Mouse (Mus musculus): ENCODE measurements around the gene Pla2g4a.

Gene Pla2g4a

GRCm38 (mm10) chr1:149856720-149857119, 104.4 kb downstream of the Pla2g4a start:
- in situ Hi-C loops (cut with MboI, MseI), result loop anchor here (10.0 kb wide), 1 partner anchor 408 kb away; no protein-coding TSS in a partner anchor

DNA sequence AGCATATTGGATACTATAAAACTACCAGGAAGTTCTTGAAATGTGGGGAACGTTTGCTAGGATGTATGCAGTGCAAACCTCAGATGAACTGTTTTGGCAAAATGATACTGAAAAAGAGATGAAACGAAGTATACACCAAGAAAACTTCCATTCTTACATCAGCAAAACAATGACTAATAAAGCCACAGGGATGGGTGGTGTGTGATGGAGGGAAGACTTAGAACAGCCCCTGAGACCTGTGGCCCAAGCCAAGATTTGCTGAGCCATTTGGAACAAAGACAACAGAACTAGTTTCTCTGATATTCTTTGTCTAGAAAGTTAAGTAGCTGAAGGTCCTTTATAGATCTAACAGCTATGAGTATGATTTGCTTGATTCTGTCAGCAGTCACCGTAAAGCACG, 105.5 kb downstream of the Pla2g4a start:
- in situ Hi-C loops (cut with MboI, MseI), result loop anchor here (10.0 kb wide), 1 partner anchor 409 kb away; no protein-coding TSS in a partner anchor

GRCm38 (mm10) chr1:149854867-149855266, 106.2 kb downstream of the Pla2g4a start:
- in situ Hi-C loops (cut with MboI, MseI), result loop anchor here (10.0 kb wide), 1 partner anchor 410 kb away; no protein-coding TSS in a partner anchor

DNA sequence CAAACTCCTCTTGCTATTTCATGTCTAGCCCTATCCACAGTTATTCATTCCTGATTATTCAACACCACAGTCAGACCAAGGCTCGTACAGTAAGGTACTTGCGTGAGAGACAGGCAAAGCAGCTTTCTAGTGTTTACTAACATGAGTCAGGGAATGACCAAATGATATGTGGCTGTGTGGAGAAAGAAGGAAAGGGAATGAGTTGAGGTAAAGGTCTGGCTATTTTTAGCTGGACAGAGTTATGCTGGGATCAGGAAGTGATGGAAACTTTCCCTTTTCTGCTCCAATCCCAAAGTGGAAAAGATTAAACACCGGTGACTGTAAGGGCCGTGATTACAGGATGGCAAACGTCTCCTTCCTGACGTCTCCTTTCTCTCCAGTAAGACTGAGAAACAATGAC, 114.4 kb downstream of the Pla2g4a start:
- in situ Hi-C loops (cut with MboI, MseI), result no loop called here

DNA sequence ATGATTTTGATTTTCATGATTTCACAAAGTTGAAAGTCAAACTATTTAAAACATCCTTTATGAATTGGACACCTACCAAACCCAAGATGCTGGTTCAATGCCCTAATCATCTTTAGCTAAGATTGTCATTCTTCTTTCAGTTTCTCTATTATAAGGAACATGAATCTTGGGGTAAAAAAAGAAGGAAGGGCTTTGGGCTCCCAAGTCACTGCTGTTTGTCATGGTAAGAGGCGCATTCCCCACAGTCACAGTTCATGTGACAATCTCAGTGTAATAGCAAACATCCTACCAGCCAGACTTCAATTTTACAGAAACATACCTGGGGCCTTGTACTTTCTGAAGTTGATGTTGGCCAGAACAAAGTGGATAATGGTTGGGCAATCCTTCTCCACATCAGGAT, 119.2 kb downstream of the Pla2g4a start:
- in situ Hi-C loops (cut with MboI, MseI), result no loop called here

- in situ Hi-C loops (cut with MboI, MseI), result no loop called here
These were observed 120.1 kb downstream of the Pla2g4a start for GRCm38 (mm10) chr1:149840961-149841416.

DNA sequence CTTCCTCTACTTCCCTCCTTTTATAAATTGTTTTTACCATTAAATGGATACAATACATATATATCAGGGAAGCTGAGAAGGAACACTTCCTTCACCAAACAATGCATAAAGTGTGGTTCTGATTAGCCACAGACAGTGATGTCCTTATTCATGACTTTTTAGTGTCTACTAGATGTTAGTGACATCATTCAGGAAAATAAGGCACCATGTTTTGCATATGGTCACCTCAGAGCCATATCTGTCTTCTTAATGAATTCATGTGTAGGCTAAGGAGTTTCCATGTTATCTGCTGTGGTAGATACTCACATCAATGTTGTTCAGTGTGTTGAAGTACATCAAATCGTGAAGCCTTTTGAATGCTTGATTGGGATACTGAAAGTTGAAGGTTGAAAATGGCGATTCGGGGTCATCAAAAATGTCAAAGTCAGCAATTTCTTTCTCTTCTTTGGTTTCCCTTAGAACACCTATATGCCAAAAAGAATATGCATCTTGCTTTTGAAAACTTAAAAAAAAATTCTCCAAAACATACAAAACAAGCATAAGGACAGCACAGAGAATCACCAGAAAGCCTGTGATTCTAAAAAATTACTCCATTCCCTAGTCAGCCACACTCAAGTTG, 120.7 kb downstream of the Pla2g4a start:
- in situ Hi-C loops (cut with MboI, MseI), result no loop called here

- in situ Hi-C loops (cut with MboI, MseI), result no loop called here
These were observed 124.6 kb downstream of the Pla2g4a start for GRCm38 (mm10) chr1:149836496-149836895.

DNA sequence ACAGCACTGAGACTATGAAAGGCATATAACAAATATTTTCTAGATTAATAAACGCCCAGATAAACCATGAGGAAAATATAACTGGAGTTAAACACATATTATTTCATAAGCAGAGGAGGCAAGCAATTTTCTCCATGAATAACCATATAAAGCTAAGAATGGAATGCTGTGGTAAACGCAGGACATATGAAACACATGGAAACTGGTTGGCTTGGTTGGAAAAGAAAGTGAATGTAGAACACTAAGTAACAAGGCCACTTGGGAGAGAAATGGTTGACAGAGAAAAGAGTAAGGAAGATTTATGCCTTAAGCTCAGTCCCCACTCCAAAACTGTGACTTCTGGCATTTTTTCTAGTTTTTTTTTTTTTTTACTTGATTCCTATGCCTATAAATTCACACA, 127.2 kb downstream of the Pla2g4a start:
- in situ Hi-C loops (cut with MboI, MseI), result no loop called here

DNA sequence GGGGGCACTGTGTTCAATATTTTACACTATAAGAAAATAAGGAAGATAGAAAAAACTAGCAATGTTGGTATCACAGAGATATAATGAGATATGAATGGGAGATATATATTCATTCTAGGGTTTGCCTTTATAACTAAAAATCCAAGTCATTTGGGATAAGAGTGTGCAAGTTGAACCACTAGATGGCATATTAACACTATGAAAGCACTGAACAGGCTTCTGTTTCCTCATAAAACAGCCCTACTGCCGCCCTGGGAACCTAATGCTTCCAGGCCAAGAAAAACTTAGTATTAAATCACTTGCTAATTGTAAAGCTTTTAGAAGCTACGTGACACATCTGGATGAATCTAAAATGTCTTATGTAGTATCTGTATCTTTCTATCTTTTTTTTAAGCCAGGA, 128.1 kb downstream of the Pla2g4a start:
- in situ Hi-C loops (cut with MboI, MseI), result no loop called here

DNA sequence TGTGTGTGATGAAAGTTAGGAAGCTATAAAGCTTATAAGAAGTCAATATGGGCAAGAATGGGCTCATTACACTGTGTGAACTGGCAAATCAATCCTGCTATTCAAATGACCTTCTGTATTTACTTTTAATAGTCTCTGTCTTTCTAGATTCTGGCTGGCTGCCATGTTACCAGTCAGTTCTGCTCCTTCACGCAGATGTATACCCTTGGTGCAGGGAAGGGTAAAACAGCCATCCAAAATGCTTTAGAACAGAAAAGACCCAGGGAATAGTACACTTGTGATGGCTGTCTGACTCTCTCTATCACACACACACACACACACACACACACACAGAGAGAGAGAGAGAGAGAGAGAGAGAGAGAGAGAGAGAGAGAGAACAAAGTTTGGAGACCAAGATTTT, 128.6 kb downstream of the Pla2g4a start:
- in situ Hi-C loops (cut with MboI, MseI), result no loop called here

DNA sequence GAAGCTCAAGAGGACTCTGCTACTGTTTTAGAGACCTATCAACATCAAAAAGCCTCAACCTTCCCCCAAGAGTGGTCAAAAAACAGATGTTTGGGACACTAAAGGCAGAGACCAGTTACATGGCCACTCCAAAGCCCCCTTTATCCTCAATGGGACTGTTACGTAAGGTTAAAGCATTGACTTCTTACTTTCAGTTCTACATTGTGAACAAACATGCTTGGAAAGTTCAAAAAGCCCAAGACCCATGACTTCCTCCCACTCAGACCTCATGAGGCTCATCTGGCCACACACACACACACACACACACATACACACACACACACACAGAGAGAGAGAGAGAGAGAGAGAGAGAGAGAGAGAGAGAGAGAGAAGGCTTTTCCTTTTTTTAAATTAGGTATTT, 130.0 kb downstream of the Pla2g4a start:
- in situ Hi-C loops (cut with MboI, MseI), result no loop called here

GRCm38 (mm10) chr1:149813616-149814345, 147.3 kb downstream of the Pla2g4a start:
- in situ Hi-C loops (cut with MboI, MseI), result no loop called here

DNA sequence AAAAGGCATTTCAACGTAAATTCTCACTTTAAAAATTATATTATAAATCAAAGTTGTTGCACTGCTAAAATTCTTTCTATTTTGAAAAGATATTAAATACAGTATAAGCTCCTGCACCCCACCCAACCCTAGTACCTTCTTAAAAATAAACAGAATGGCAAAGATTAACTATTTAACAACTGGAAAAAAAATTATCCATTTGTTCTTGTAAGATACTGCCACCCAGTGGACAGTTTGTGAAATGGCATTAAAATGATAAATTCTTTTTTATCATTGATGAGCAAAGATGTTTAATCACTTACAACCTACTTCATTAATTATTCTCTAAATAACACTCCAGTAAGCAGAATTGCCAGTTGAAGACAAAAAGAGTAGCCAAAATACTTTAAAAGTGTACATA, 151.6 kb downstream of the Pla2g4a start:
- in situ Hi-C loops (cut with MboI, MseI), result no loop called here

Data from regulatory T cell (primary cell).